Mouse (Mus musculus): ENCODE results near the gene Kif1a.

DNA sequence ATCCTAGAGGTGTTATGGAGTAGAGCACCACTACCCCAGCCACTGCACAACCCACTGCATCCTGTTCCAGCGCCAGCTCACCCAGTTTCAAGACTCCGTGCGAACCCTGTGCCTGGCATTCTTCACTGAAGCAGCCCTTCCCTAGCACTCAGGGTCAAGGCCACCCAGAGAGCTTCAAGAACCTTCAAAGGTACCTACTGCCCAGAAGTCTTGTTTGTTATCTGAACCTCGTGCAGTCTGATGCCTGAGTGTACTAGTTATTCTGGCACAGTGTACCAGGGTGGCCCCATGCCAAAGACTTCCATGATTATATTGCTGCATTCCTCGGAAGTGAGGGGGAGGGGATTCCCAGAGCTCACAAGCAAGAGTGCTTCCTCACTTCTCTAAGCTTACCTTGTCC lies 38.1 kb downstream of the Kif1a start:
- TF ChIP-seq TAL1 (IDR thresholded peaks at IDR 0.05; ENCODE audit: low read length) (no peak), GATA1 (IDR thresholded peaks at IDR 0.05; ENCODE audit: low read length) (no peak)

All from erythroblast, embryonic 14.5 days (primary cell).